Mouse (Mus musculus) lung, adult 2 months (tissue): ENCODE data around the gene Napb.

Experiments
- CTCF ChIP-seq: fragments of 200-500 bp; IDR thresholded peaks from 2 replicates; pipeline ENCODE4 v1.5.1; 2011; ENCODE audit warnings: mild to moderate bottlenecking, low read length, control low read depth; ENCODE audit not compliant: insufficient read depth
- POLR2A ChIP-seq: fragments of 200-500 bp; IDR thresholded peaks from 2 replicates; pipeline ENCODE4 v1.6.1; 2011; ENCODE audit warnings: low read depth, mild to moderate bottlenecking, control low read depth, low read length, borderline replicate concordance; ENCODE audit errors: extremely low read depth

GRCm38 (mm10) chr2:148763648-148764388 is 31.6 kb upstream of the Napb start:
- TF ChIP-seq CTCF (no peak), POLR2A (no peak)
